Mouse (Mus musculus): ENCODE data around the gene Rgsl1. TPM values are rescaled to one million over a fixed set of nuclear protein-coding genes. Genes with fewer than 3 reads are reported as not detected.

Rgsl1 gene
- polyA plus RNA-seq, 1 experiment: not detected

DNA sequence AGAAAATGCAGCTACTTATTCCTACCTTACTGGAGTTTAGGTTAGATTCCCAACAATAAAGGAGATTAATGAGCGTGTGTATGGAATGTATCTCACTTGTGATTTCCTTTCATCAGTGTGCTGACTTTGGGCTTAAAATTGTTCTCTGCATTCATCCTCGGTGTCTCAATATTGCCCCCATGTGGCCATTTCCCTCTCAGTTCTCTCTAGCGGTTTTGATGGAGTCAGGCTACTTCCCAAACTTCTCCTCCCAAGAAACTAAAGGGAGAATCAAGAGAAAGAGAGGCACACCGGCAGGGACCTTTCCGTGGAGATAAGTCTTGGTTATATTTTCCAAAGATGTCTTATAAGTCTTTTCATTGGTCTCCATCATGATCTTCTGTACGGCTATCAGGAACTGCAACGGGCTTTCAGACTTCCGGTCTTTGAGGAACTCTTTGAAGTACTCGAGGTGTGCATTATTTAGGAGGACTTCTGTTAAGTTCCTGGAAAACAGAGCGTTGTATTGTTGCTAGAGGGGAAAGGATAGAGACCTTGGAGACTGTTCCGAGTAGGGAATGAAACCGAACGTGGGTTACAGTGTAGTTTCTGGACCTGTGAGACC lies 36.5 kb downstream of the Rgsl1 start:
- Histone ChIP-seq H3K4me3 (ENCODE audit: insufficient read depth, low read depth, low read length) (no peak overlapping the region), H3K27me3 (replicated peaks; ENCODE audit: control insufficient read depth, insufficient read depth, low read length) (no peaks in the 10 kb centered on the region; the same call in 1 of the 2 replicates), H3K27ac (ENCODE audit: insufficient read depth, low read depth, low read length) (no peak overlapping the region), H3K36me3 (ENCODE audit: control insufficient read depth, insufficient read depth, low read length) (no peaks in the 10 kb centered on the region), H3K4me1 (ENCODE audit: control insufficient read depth, insufficient read depth, low read length) (no peaks in the 10 kb centered on the region)
- TF ChIP-seq POLR2A (IDR thresholded peaks at IDR 0.05; ENCODE audit: low read depth, low read length) (no peak), CTCF (conservative IDR thresholded peaks at IDR 0.05; ENCODE audit: insufficient read depth, insufficient read length, low read depth, low read length) (peak; percentile 47)
- WGBS: 38% methylated on average over 13 of the region's 13 CpGs
- peak; percentile 65 for DNase-seq

DNA sequence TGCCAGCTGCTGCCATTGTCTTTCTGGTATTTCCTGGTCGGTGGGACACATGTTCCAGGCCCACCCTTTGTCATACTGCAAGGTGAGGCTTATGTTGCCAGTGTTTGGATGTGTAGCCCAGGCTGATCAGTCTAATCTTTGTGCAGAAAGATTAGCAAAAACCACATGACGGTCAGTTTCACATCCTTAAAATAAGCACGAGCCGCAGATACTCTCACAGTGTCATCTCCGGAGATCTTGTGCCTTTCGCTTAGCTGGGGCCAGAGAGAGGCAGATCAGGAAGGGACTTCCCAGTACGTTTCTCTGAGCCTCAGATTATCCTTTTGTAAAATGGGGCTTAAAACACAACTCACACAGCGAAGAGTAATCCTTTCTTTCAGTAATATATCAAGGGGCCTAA lies 40.4 kb downstream of the Rgsl1 start:
- Histone ChIP-seq H3K27me3 (replicated peaks; ENCODE audit: control insufficient read depth, insufficient read depth, low read length) (no peaks in the 10 kb centered on the region; the same call in 1 of the 2 replicates), H3K27ac (ENCODE audit: insufficient read depth, low read depth, low read length) (no peak overlapping the region), H3K4me3 (ENCODE audit: insufficient read depth, low read depth, low read length) (no peak overlapping the region), H3K36me3 (ENCODE audit: control insufficient read depth, insufficient read depth, low read length) (no peaks in the 10 kb centered on the region), H3K4me1 (ENCODE audit: control insufficient read depth, insufficient read depth, low read length) (no peaks in the 10 kb centered on the region)
- 85% methylated on average over 8 of the region's 8 CpGs for WGBS
- DNase-seq: peak; percentile 2
- no peak for TF ChIP-seq CTCF (conservative IDR thresholded peaks at IDR 0.05; ENCODE audit: insufficient read depth, insufficient read length, low read depth, low read length)

DNA sequence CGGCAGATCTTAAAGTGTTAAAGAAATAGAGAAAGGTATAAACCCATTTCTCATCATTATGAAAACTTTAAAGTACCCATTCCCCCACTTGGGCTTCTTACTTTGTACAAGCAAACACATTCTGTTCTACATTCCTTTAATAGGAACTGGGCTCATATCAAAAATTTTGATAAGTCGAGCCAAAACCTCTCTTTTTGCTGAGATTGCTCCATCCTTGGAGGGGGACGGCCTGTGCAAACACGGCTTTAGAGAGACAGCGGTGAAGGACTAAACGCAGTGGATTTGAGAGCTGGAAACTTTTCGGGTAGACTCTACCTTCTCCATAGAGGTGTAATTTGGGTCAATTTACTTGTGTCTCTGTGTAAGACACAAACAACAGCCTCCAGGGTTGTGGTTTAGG lies 41.3 kb downstream of the Rgsl1 start:
- DNase-seq: peak; percentile 18
- H3K4me3 ChIP-seq (ENCODE audit: insufficient read depth, low read depth, low read length): no peak overlapping the region
- H3K36me3 ChIP-seq (ENCODE audit: control insufficient read depth, insufficient read depth, low read length): no peaks in the 10 kb centered on the region
- H3K4me1 ChIP-seq (ENCODE audit: control insufficient read depth, insufficient read depth, low read length): no peaks in the 10 kb centered on the region
- TF ChIP-seq POLR2A (IDR thresholded peaks at IDR 0.05; ENCODE audit: low read depth, low read length): no peak
- no peak for TF ChIP-seq CTCF (conservative IDR thresholded peaks at IDR 0.05; ENCODE audit: insufficient read depth, insufficient read length, low read depth, low read length)
- no peaks in the 10 kb centered on the region; the same call in 1 of the 2 replicates for H3K27me3 ChIP-seq (replicated peaks; ENCODE audit: control insufficient read depth, insufficient read depth, low read length)
- 72% methylated on average over 7 of the region's 7 CpGs for WGBS
- H3K27ac ChIP-seq (ENCODE audit: insufficient read depth, low read depth, low read length): peak overlapping the region; percentile 50; the same call in 1 of the 2 replicates

DNA sequence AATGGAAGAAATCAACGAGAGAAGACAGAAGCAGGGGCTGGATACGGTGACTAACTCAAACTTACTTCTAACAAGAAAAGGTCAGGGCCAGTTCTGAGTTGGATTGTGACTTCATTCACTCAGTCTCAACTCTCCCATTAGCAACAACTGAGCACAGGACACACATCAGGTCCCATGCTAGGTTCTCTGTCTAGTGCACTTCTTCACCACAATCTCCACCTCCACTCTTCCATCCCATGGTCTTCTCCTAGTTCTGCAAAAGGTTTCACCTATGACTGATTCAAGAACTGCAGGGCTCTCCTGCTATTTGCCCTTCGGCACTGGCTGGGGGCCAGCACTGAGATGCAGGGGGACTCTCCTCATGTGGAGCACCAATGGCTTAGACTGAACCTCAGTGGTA lies 49.7 kb downstream of the Rgsl1 start:
- WGBS: 50% methylated on average over 3 of the region's 3 CpGs
- no peak for DNase-seq
- Histone ChIP-seq H3K27ac (ENCODE audit: insufficient read depth, low read depth, low read length) (no peak overlapping the region), H3K27me3 (replicated peaks; ENCODE audit: control insufficient read depth, insufficient read depth, low read length) (no peaks in the 10 kb centered on the region), H3K4me3 (ENCODE audit: insufficient read depth, low read depth, low read length) (no peak overlapping the region), H3K4me1 (ENCODE audit: control insufficient read depth, insufficient read depth, low read length) (no peaks in the 10 kb centered on the region), H3K36me3 (ENCODE audit: control insufficient read depth, insufficient read depth, low read length) (no peaks in the 10 kb centered on the region)
- no peak for TF ChIP-seq CTCF (conservative IDR thresholded peaks at IDR 0.05; ENCODE audit: insufficient read depth, insufficient read length, low read depth, low read length)
- TF ChIP-seq POLR2A (IDR thresholded peaks at IDR 0.05; ENCODE audit: low read depth, low read length): no peak

DNA sequence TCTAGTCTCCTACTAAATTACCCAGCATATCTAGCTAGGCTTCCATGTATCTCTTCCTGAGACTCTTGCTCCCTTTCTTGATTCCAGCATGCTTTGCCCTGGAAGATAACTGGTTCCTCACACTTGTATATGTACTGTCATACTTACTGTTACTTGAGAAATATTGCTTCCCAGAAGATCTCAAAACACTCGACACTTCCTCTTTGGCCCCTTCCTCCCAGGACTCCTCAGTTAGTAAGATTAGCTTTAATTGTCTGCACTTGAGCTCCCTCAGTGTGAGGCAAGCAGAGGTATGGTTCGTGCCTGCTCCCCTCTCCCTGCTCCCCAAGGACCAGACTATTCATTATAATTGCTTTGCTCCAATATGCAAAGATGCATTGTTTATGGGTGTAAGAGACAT lies 53.2 kb downstream of the Rgsl1 start:
- Histone ChIP-seq H3K4me3 (ENCODE audit: insufficient read depth, low read depth, low read length) (no peak overlapping the region), H3K36me3 (ENCODE audit: control insufficient read depth, insufficient read depth, low read length) (no peaks in the 10 kb centered on the region), H3K27ac (ENCODE audit: insufficient read depth, low read depth, low read length) (no peak overlapping the region), H3K4me1 (ENCODE audit: control insufficient read depth, insufficient read depth, low read length) (no peaks in the 10 kb centered on the region), H3K27me3 (replicated peaks; ENCODE audit: control insufficient read depth, insufficient read depth, low read length) (no peaks in the 10 kb centered on the region)
- 65% methylated on average over 2 of the region's 2 CpGs for WGBS
- TF ChIP-seq CTCF (conservative IDR thresholded peaks at IDR 0.05; ENCODE audit: insufficient read depth, insufficient read length, low read depth, low read length) (no peak), POLR2A (IDR thresholded peaks at IDR 0.05; ENCODE audit: low read depth, low read length) (no peak)
- DNase-seq: no peak

DNA sequence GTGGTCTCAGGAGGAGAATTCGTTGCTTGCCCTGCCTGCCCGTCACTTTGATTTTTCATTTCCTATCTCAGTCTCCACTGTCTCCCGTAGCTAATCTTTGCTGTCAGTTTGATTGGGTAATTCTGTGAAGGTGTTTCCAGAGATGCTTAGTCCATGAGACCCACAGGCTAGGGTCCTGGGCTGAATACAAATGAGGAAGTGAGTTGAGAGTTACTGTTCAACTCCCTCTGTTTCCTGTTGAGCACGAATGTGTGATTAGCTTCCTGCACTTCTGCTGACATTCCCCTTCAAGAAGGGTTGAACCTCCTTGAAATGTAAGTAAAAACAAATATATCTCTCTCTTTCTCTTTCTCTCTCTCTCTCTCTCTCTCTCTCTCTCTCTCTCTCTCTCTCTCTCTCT lies 58.3 kb downstream of the Rgsl1 start:
- Histone ChIP-seq H3K27ac (ENCODE audit: insufficient read depth, low read depth, low read length) (no peak overlapping the region), H3K36me3 (ENCODE audit: control insufficient read depth, insufficient read depth, low read length) (no peaks in the 10 kb centered on the region), H3K4me1 (ENCODE audit: control insufficient read depth, insufficient read depth, low read length) (no peaks in the 10 kb centered on the region), H3K27me3 (replicated peaks; ENCODE audit: control insufficient read depth, insufficient read depth, low read length) (no peaks in the 10 kb centered on the region), H3K4me3 (ENCODE audit: insufficient read depth, low read depth, low read length) (no peak overlapping the region)
- no peak for DNase-seq
- WGBS: 54% methylated on average over 4 of the region's 4 CpGs
- TF ChIP-seq CTCF (conservative IDR thresholded peaks at IDR 0.05; ENCODE audit: insufficient read depth, insufficient read length, low read depth, low read length) (no peak), POLR2A (IDR thresholded peaks at IDR 0.05; ENCODE audit: low read depth, low read length) (no peak)

DNA sequence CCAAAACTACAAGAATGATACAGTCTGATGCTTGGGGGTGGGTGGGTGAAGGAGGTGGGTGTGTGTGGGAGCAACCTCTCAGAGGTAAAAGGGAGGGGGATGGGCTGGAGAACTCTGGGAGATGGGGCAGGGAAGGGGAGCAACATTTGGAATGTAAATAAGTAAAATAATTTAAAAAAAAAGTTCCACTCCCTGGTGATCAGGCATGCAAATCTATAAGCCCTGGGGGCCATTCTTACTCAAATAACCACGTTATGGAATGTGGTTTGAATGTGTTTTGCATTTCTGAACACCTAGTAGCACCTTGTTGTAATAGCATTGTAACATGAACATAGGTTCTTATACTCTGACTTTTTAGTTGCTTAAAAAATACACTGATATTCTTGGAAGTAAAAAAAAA lies 60.6 kb downstream of the Rgsl1 start:
- H3K27me3 ChIP-seq (replicated peaks; ENCODE audit: control insufficient read depth, insufficient read depth, low read length): no peaks in the 10 kb centered on the region
- H3K4me1 ChIP-seq (ENCODE audit: control insufficient read depth, insufficient read depth, low read length): no peaks in the 10 kb centered on the region
- no peaks in the 10 kb centered on the region for H3K36me3 ChIP-seq (ENCODE audit: control insufficient read depth, insufficient read depth, low read length)
- no peak for TF ChIP-seq POLR2A (IDR thresholded peaks at IDR 0.05; ENCODE audit: low read depth, low read length)
- TF ChIP-seq CTCF (conservative IDR thresholded peaks at IDR 0.05; ENCODE audit: insufficient read depth, insufficient read length, low read depth, low read length): no peak
- 28% methylated on average over 1 of the region's 1 CpGs for whole genome bisulfite sequencing
- peak; percentile 10 for DNase-seq
- H3K27ac ChIP-seq (ENCODE audit: insufficient read depth, low read depth, low read length): no peak overlapping the region
- no peak overlapping the region for H3K4me3 ChIP-seq (ENCODE audit: insufficient read depth, low read depth, low read length)
